Mouse (Mus musculus): ENCODE results near the gene AI837181. TPM values are rescaled to one million over a fixed set of nuclear protein-coding genes. Genes with fewer than 3 reads are reported as not detected.

AI837181 gene
- polyA plus RNA-seq, 1 experiment, result 76.3 TPM

GRCm38 (mm10) chr19:5429219-5429618 lies 4.3 kb downstream of the AI837181 start:
- peaks cover 20% of the 10 kb centered on the region for H3K4me1 ChIP-seq (ENCODE audit: control insufficient read depth, insufficient read depth, insufficient read length, low read length)
- peaks cover 9% of the 10 kb centered on the region; the same call in 1 of the 2 replicates for H3K36me3 ChIP-seq (ENCODE audit: control insufficient read depth, insufficient read depth, low read length)
- H3K27ac ChIP-seq (ENCODE audit: insufficient read depth, low read depth, low read length), result no peak overlapping the region
- no peaks in the 10 kb centered on the region for H3K27me3 ChIP-seq (ENCODE audit: control insufficient read depth, insufficient read depth, low read length)
- no peak overlapping the region for H3K4me3 ChIP-seq (ENCODE audit: low read depth, low read length)
- no peak for TF ChIP-seq POLR2A (IDR thresholded peaks at IDR 0.05; ENCODE audit: low read depth, low read length)
- no peak for TF ChIP-seq CTCF (IDR thresholded peaks at IDR 0.05; ENCODE audit: extremely low read depth, insufficient read length, insufficient replicate concordance, low read depth, low read length)
- 73% methylated on average over 4 of the region's 4 CpGs for WGBS

- H3K27ac ChIP-seq (ENCODE audit: insufficient read depth, low read depth, low read length), result no peak overlapping the region
- H3K36me3 ChIP-seq (ENCODE audit: control insufficient read depth, insufficient read depth, low read length), result peaks cover 9% of the 10 kb centered on the region; the same call in 1 of the 2 replicates
- TF ChIP-seq POLR2A (IDR thresholded peaks at IDR 0.05; ENCODE audit: low read depth, low read length), result no peak
- no peaks in the 10 kb centered on the region for H3K27me3 ChIP-seq (ENCODE audit: control insufficient read depth, insufficient read depth, low read length)
- peaks cover 20% of the 10 kb centered on the region for H3K4me1 ChIP-seq (ENCODE audit: control insufficient read depth, insufficient read depth, insufficient read length, low read length)
- H3K4me3 ChIP-seq (ENCODE audit: low read depth, low read length), result no peak overlapping the region
- 14% methylated on average over 8 of the region's 8 CpGs for WGBS
These were observed 4.9 kb downstream of the AI837181 start for GRCm38 (mm10) chr19:5429806-5430205.

- H3K4me1 ChIP-seq (ENCODE audit: control insufficient read depth, insufficient read depth, insufficient read length, low read length), result peaks cover 20% of the 10 kb centered on the region
- TF ChIP-seq CTCF (IDR thresholded peaks at IDR 0.05; ENCODE audit: extremely low read depth, insufficient read length, insufficient replicate concordance, low read depth, low read length) (no peak), POLR2A (IDR thresholded peaks at IDR 0.05; ENCODE audit: low read depth, low read length) (no peak)
- H3K36me3 ChIP-seq (ENCODE audit: control insufficient read depth, insufficient read depth, low read length), result peaks cover 9% of the 10 kb centered on the region; the same call in 1 of the 2 replicates
- H3K27me3 ChIP-seq (ENCODE audit: control insufficient read depth, insufficient read depth, low read length), result no peaks in the 10 kb centered on the region
- H3K27ac ChIP-seq (ENCODE audit: insufficient read depth, low read depth, low read length), result no peak overlapping the region
- 27% methylated on average over 1 of the region's 1 CpGs for WGBS
- H3K4me3 ChIP-seq (ENCODE audit: low read depth, low read length), result no peak overlapping the region
These were observed 5.5 kb downstream of the AI837181 start for GRCm38 (mm10) chr19:5430408-5430807.

GRCm38 (mm10) chr19:5431911-5432464 lies 7.0 kb downstream of the AI837181 start:
- Histone ChIP-seq H3K4me1 (ENCODE audit: control insufficient read depth, insufficient read depth, insufficient read length, low read length) (peaks cover 9% of the 10 kb centered on the region), H3K27me3 (ENCODE audit: control insufficient read depth, insufficient read depth, low read length) (no peaks in the 10 kb centered on the region), H3K4me3 (ENCODE audit: low read depth, low read length) (no peak overlapping the region), H3K36me3 (ENCODE audit: control insufficient read depth, insufficient read depth, low read length) (peaks cover 1% of the 10 kb centered on the region; the same call in 1 of the 2 replicates), H3K27ac (ENCODE audit: insufficient read depth, low read depth, low read length) (no peak overlapping the region)
- TF ChIP-seq CTCF (IDR thresholded peaks at IDR 0.05; ENCODE audit: extremely low read depth, insufficient read length, insufficient replicate concordance, low read depth, low read length) (no peak), POLR2A (IDR thresholded peaks at IDR 0.05; ENCODE audit: low read depth, low read length) (no peak)
- WGBS, result 37% methylated on average over 4 of the region's 4 CpGs

DNA sequence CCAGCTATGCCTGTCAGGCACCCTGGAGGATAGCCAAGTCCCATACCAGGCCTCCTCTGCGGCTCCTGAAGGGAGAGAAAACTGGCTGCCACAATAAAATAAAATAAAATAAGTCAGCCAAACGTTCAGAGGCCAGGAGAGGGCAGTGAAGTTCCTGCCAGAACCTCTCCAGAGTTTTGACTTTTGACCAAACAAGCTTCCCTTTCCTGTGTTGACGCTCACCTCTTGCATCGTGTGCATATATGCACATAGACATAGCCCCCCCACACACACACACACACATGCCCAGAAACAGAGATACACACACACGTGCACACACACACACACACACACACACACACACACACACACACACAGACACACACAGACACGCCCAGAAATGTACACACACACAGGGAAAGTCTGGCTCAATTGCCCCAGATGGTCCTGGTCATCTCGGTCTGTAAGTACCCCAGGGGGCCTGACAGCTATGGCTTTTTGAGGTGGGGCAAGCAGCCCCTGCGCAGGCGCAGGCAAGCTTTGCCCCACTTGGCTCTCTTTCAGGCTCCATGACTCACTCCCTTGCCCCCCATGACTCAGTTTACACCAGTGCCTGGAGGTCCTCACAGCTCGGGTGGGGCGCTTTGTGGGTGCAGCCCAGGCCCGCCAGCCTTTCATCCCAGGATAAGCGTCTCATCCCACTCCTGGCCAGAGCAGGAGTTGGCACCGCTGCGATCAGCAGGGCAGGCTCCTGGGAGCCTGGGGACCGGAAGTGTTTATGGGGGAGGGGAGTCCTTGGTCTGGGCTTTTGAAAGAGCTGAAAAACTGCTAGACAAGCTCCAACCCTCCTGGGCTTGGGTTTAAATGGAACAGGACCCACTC lies 8.3 kb downstream of the AI837181 start:
- Histone ChIP-seq H3K4me3 (ENCODE audit: low read depth, low read length) (peak overlapping the region; percentile 59), H3K4me1 (ENCODE audit: control insufficient read depth, insufficient read depth, insufficient read length, low read length) (peaks cover 9% of the 10 kb centered on the region), H3K27ac (ENCODE audit: insufficient read depth, low read depth, low read length) (peak overlapping the region; percentile 1; the same call in 1 of the 2 replicates), H3K36me3 (ENCODE audit: control insufficient read depth, insufficient read depth, low read length) (no peaks in the 10 kb centered on the region), H3K27me3 (ENCODE audit: control insufficient read depth, insufficient read depth, low read length) (no peaks in the 10 kb centered on the region)
- TF ChIP-seq POLR2A (IDR thresholded peaks at IDR 0.05; ENCODE audit: low read depth, low read length), result no peak
- TF ChIP-seq CTCF (IDR thresholded peaks at IDR 0.05; ENCODE audit: extremely low read depth, insufficient read length, insufficient replicate concordance, low read depth, low read length), result no peak
- WGBS, result 2% methylated on average over 16 of the region's 16 CpGs

GRCm38 (mm10) chr19:5433951-5434350 lies 9.0 kb downstream of the AI837181 start:
- H3K4me3 ChIP-seq (ENCODE audit: low read depth, low read length), result no peak overlapping the region
- H3K36me3 ChIP-seq (ENCODE audit: control insufficient read depth, insufficient read depth, low read length), result no peaks in the 10 kb centered on the region
- 62% methylated on average over 7 of the region's 7 CpGs for WGBS
- no peaks in the 10 kb centered on the region for H3K27me3 ChIP-seq (ENCODE audit: control insufficient read depth, insufficient read depth, low read length)
- peaks cover 9% of the 10 kb centered on the region for H3K4me1 ChIP-seq (ENCODE audit: control insufficient read depth, insufficient read depth, insufficient read length, low read length)
- no peak overlapping the region for H3K27ac ChIP-seq (ENCODE audit: insufficient read depth, low read depth, low read length)
- TF ChIP-seq CTCF (IDR thresholded peaks at IDR 0.05; ENCODE audit: extremely low read depth, insufficient read length, insufficient replicate concordance, low read depth, low read length) (no peak), POLR2A (IDR thresholded peaks at IDR 0.05; ENCODE audit: low read depth, low read length) (no peak)

- Histone ChIP-seq H3K36me3 (ENCODE audit: control insufficient read depth, insufficient read depth, low read length) (no peaks in the 10 kb centered on the region), H3K4me3 (ENCODE audit: low read depth, low read length) (no peak overlapping the region), H3K27me3 (ENCODE audit: control insufficient read depth, insufficient read depth, low read length) (peaks cover 17% of the 10 kb centered on the region), H3K4me1 (ENCODE audit: control insufficient read depth, insufficient read depth, insufficient read length, low read length) (peaks cover 13% of the 10 kb centered on the region), H3K27ac (ENCODE audit: insufficient read depth, low read depth, low read length) (no peak overlapping the region)
- TF ChIP-seq POLR2A (IDR thresholded peaks at IDR 0.05; ENCODE audit: low read depth, low read length) (no peak), CTCF (IDR thresholded peaks at IDR 0.05; ENCODE audit: extremely low read depth, insufficient read length, insufficient replicate concordance, low read depth, low read length) (no peak)
- WGBS, result 58% methylated on average over 9 of the region's 9 CpGs
These were observed 19.5 kb downstream of the AI837181 start for GRCm38 (mm10) chr19:5444371-5444908.
